In the genomic region with DNA sequence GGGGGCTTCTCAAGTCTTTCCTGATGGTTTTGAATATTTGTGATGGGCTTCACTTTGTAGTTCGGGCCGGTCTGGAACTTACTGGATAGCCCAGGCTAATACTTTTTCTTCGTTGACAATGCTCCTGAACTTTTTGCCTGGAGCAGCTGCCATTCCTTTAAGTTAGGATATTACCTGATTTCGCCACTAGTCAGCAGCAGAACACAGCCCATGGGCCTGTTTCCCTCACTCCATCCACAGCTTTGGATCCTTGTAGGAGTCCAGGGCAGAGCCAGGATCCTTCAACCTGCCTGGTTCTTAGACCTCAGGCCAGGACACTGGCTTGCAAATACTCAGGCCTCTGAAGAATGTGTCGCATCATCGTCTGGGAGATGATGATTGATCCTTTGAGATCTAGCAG, we compare ENCODE assay signal across 8 mouse cellular contexts.
DNase-seq lines count a peak whose midpoint lies in the region; ATAC-seq and TF ChIP-seq lines count a peak whose summit lies in the region.

No protein-coding gene starts in this region.

- H3K9me3 ChIP-seq in intestine, postnatal 0 days (ENCODE audit: control insufficient read depth) = no peaks in the 10 kb centered on the region
- H3K9me3 ChIP-seq in intestine, embryonic 15.5 days = no peaks in the 10 kb centered on the region

- POLR2A ChIA-PET in Patski (lab: Charles Lee) = no interaction called here

- in situ Hi-C loops in Patski (cut with MboI; ENCODE audit: low pct_unique_long_range_greater_than_20kb) = loop anchor here (5.0 to 10.0 kb wide), 5 partner anchors 37 to 934 kb away; a partner anchor contains a TSS

- no peaks in the 10 kb centered on the region for H3K36me3 ChIP-seq in intestine, postnatal 0 days (ENCODE audit: control insufficient read depth, insufficient read depth)
- no peaks in the 10 kb centered on the region for H3K36me3 ChIP-seq in intestine, embryonic 15.5 days

- WGBS in intestine, postnatal 0 days = 39% methylated on average over 6 of the region's 6 CpGs
- WGBS in intestine, embryonic 15.5 days = 42% methylated on average over 6 of the region's 6 CpGs

- no peak overlapping the region for H3K4me3 ChIP-seq in intestine, postnatal 0 days (ENCODE audit: low read depth, low read length)
- no peak overlapping the region for H3K4me3 ChIP-seq in intestine, embryonic 15.5 days (replicated peaks)

- no peak overlapping the region for H3K4me2 ChIP-seq in intestine, postnatal 0 days (replicated peaks; ENCODE audit: low read depth)
- no peak overlapping the region for H3K4me2 ChIP-seq in intestine, embryonic 15.5 days (replicated peaks)

- H3K27ac ChIP-seq in intestine, postnatal 0 days (ENCODE audit: low read depth, low read length) = no peak overlapping the region
- H3K27ac ChIP-seq in intestine, embryonic 15.5 days = no peak overlapping the region

- H3K4me1 ChIP-seq in intestine, postnatal 0 days (replicated peaks; ENCODE audit: control insufficient read depth, insufficient read depth, low read length) = no peaks in the 10 kb centered on the region
- H3K4me1 ChIP-seq in intestine, embryonic 15.5 days (replicated peaks) = no peaks in the 10 kb centered on the region

- ATAC-seq in intestine, postnatal 0 days = no peak
- ATAC-seq in intestine, embryonic 15.5 days = no peak; the same call in 1 of the 2 replicates
- peak; percentile 62 for ATAC-seq in Patski
- no peak for ATAC-seq in CD4-positive, CD25-positive, alpha-beta regulatory T cell, adult 4 months

- no peak for DNase-seq in Patski (ENCODE audit: low read depth, low spot score)
- DNase-seq in frontal cortex, adult 2 months (ENCODE audit: extremely low spot score in 1 of 2, low spot score in 1 of 2) = peak; percentile 29 to 80
- DNase-seq in mesoderm, embryonic 11.5 days (ENCODE audit: low read depth, low spot score) = peak; percentile 45
- DNase-seq in thymus, postnatal 0 days (ENCODE audit: low spot score) = no peak
- DNase-seq in gastrocnemius, postnatal 10 days = no peak

- no peak overlapping the region for H3K9ac ChIP-seq in intestine, postnatal 0 days (ENCODE audit: low read depth, low read length)
- no peak overlapping the region for H3K9ac ChIP-seq in intestine, embryonic 15.5 days

- H3K27me3 ChIP-seq in intestine, postnatal 0 days (replicated peaks; ENCODE audit: control insufficient read depth, insufficient read depth, low read length) = no peaks in the 10 kb centered on the region
- no peaks in the 10 kb centered on the region for H3K27me3 ChIP-seq in intestine, embryonic 15.5 days (replicated peaks)
- H3K27me3 ChIP-seq in Patski = no peaks in the 10 kb centered on the region

- peak; percentile 88 for TF ChIP-seq CTCF in intestine, postnatal 0 days (IDR thresholded peaks at IDR 0.05; ENCODE audit: low read depth)
- TF ChIP-seq CTCF in Patski (IDR thresholded peaks at IDR 0.05) = peak; percentile 62

- CTCF ChIA-PET in Patski (lab: Charles Lee) = interaction anchor here (0.9 to 3.9 kb wide), 4 partner anchors 8 to 40 kb away, joined by 3 to 27 read pairs (median 6); no protein-coding TSS in a partner anchor

Comparison
In these comparisons a context has a peak if more than half of its experiments do, and no peak if none do; other contexts are left out.
1. DNase-seq: peak in frontal cortex, adult 2 months (2 of 2) and mesoderm, embryonic 11.5 days (single experiment); none in Patski (single experiment), thymus, postnatal 0 days (single experiment) and gastrocnemius, postnatal 10 days (single experiment).